Mouse (Mus musculus) monocyte, adult 59 days (primary cell): Measurements from ENCODE around the gene Ttbk2. TPM values are rescaled to one million over a fixed set of nuclear protein-coding genes. Genes with fewer than 3 reads are reported as not detected.

ENCODE experiments used
- total RNA-seq, 2 experiments: library from RNA; stranded (reverse); gene quantifications; one replicate each; pipeline ENCODE4 v1.2.4; 2023

Gene Ttbk2
- total RNA-seq: 1 to 10 TPM; 7.3 to 7.8 TPM

DNA sequence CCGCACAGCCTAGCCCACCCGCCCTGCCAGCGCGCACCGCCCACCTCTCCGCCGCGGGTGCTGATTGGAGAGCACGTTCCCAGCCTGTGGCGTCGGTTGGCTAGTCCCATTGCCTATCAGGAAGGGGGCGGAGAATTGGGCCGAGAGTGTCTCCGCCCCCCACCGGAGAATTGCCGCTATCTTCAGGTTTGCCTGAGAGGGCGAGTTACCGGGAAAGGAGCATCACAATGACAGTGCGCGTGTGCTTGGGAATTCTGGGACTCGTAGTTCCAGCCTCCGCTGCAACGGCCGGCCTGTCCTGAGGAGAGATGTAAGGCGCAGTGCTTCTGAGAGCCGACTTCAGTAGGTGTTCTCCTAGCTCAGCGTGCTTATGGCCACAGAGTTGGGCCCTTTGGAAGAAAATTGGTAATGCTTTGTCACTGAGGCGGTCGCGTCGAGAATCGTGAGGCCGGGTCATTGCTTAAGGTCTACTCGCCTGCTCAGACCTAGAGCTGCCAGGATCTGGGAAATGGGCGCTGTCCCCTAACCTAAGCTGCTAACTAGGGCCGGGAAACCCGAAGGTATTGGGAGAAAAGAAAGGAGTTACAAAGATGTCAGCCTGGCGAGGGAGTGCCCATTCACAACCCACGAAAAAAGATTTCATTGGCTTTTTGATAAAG, at the start of gene Ttbk2:
Gene Ttbk2, minus strand, starts transcription at position 181 of the 659 bp plus-strand sequence.

GRCm38 (mm10) chr2:120849449-120850423, 668 bp downstream of the Ttbk2 start, which contains the start of gene Cdan1:
Gene Cdan1 (minus strand): TSS chr2:120850128.

Other genes with a start within 250 kb of the Ttbk2 start
- 10 to 100 TPM; 10.4 to 14.4 TPM for gene Haus2, start 241.2 kb downstream of the Ttbk2 start, total RNA-seq
- 10 to 100 TPM; 15.9 to 18.6 TPM for gene Lrrc57, start 241.1 kb downstream of the Ttbk2 start, total RNA-seq
- gene Stard9, start 221.5 kb downstream of the Ttbk2 start, total RNA-seq: 10 to 100 TPM; 52.6 to 57.7 TPM
- 10 to 100 TPM; 15.4 to 18.1 TPM for gene Cdan1, start 476 bp downstream of the Ttbk2 start, total RNA-seq
- 10 to 100 TPM; 24.0 to 30.2 TPM for gene Ubr1, start 120.1 kb upstream of the Ttbk2 start, total RNA-seq
- gene Tmem62, start 126.4 kb upstream of the Ttbk2 start, total RNA-seq: 10 to 100 TPM in 1 of 2 experiments, 1 to 10 TPM in 1; 8.4 to 10.2 TPM
- gene Ccndbp1, start 157.8 kb upstream of the Ttbk2 start, total RNA-seq: 10 to 100 TPM; 53.2 to 57.8 TPM
- gene Epb42, start 186.5 kb upstream of the Ttbk2 start, total RNA-seq: 1 to 10 TPM in 1 of 2 experiments, not detected in 1; 1.2 TPM
- gene Tgm5, start 235.2 kb upstream of the Ttbk2 start, total RNA-seq: not detected